Mouse (Mus musculus) hindbrain, embryonic 15.5 days (tissue): ENCODE measurements at regions not wholly inside any gene's neighbourhood (a gene's known extent, or its start where the extent isn't known, plus 50 kb on each side); places are given as distances from the start of the nearest gene placed in this dataset.

ENCODE experiments used
- ATAC-seq: fragments of 200-750 bp; cut with Nextera tagmentation; 2 replicates; pipeline ENCODE4 v1.8.0; 2017; ENCODE audit warnings: low read depth, moderate number of reproducible peaks, moderate TSS enrichment; ENCODE audit not compliant: low FRiP score
- H3K27ac ChIP-seq: fragments of 300-500 bp; sonication (generic); replicated peaks from 2 replicates; pipeline ENCODE4 v1.5.1; 2015; ENCODE audit warnings: mild to moderate bottlenecking, inconsistent platforms
- H3K27me3 ChIP-seq: fragments of 300-500 bp; sonication (generic); 2 replicates; pipeline ENCODE4 v1.6.1; 2015; ENCODE audit warnings: control low read depth, inconsistent platforms
- H3K36me3 ChIP-seq: fragments of 300-500 bp; sonication (generic); 2 replicates; pipeline ENCODE4 v1.6.1; 2015; ENCODE audit warnings: control low read depth, inconsistent platforms
- H3K4me1 ChIP-seq: fragments of 300-500 bp; sonication (generic); replicated peaks from 2 replicates; pipeline ENCODE4 v1.6.1; 2015; ENCODE audit warnings: control low read depth, inconsistent platforms
- H3K4me2 ChIP-seq: fragments of 300-500 bp; sonication (generic); 2 replicates; pipeline ENCODE4 v1.6.1; 2015; ENCODE audit warnings: moderate library complexity, mild to moderate bottlenecking, inconsistent platforms
- H3K4me3 ChIP-seq: fragments of 300-500 bp; sonication (generic); 2 replicates; pipeline ENCODE4 v1.5.1; 2015; ENCODE audit warnings: mild to moderate bottlenecking, inconsistent platforms
- H3K9ac ChIP-seq: fragments of 300-500 bp; sonication (generic); 2 replicates; pipeline ENCODE4 v1.6.1; 2015; ENCODE audit warnings: inconsistent platforms
- H3K9me3 ChIP-seq: fragments of 300-500 bp; sonication (generic); 2 replicates; pipeline ENCODE4 v1.6.1; 2016; ENCODE audit warnings: control low read depth, inconsistent platforms
- WGBS: fragments of 180-500 bp; shearing (Covaris S2); methylation state at CpG from one replicate; pipeline ENCODE4 v1.1.7; 2015; 5-methylcytosine and 5-hydroxymethylcytosine counted together

GRCm38 (mm10) chr4:10260351-10260750 is 613.9 kb upstream of the 2610301B20Rik start:
- Histone ChIP-seq H3K27me3 (no peaks in the 10 kb centered on the region), H3K9me3 (no peaks in the 10 kb centered on the region), H3K4me2 (no peak overlapping the region), H3K36me3 (no peaks in the 10 kb centered on the region), H3K4me1 (no peaks in the 10 kb centered on the region), H3K4me3 (no peak overlapping the region), H3K27ac (no peak overlapping the region), H3K9ac (no peak overlapping the region)
- no peak for ATAC-seq
- 80% methylated on average over 6 of the region's 6 CpGs for WGBS

DNA sequence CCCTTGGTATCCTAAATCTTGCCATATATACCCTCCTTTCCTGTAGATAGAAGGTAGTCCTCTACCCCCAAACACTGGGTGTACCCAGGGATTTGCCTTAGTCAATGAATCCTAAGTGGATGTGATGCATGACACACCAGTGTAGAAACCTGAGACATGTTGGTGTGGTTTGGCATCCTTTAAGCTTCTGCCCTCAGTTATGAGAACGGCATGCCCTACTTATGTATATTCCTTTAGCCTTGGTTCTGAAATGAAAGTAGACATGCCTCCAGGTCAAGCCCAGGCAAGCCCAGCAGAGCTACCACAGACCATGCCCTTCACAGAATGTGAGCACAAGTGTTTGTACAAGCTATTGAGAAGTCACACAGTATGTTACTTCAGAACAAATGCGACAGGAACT is 608.4 kb upstream of the 2610301B20Rik start:
- Histone ChIP-seq H3K9ac (no peak overlapping the region), H3K27ac (no peak overlapping the region), H3K4me1 (no peaks in the 10 kb centered on the region), H3K27me3 (no peaks in the 10 kb centered on the region), H3K9me3 (no peaks in the 10 kb centered on the region), H3K36me3 (no peaks in the 10 kb centered on the region), H3K4me3 (no peak overlapping the region), H3K4me2 (no peak overlapping the region)
- 91% methylated on average over 2 of the region's 2 CpGs for WGBS
- ATAC-seq = no peak

DNA sequence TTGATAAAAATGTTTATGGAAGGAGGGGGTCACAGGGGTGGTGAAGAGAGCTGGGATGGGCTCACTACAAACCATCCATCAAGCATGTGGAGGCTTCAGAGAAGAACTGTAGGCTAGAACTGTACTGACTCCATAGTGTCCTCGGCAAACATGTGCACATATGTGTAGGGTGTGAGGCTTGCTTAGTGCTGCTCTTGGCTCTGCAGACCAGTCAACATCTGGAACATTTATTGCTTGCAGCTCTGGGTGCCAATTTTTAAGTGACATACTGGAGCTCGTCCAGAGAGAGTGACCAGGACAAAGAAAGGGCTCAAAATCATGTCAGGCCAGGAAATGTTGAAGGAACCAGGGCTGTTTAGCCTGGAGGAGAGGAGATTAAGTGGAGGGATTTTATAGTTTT is 588.7 kb upstream of the 2610301B20Rik start:
- no peak overlapping the region for H3K4me2 ChIP-seq
- H3K4me3 ChIP-seq = no peak overlapping the region
- H3K9me3 ChIP-seq = no peaks in the 10 kb centered on the region
- no peak overlapping the region for H3K9ac ChIP-seq
- no peak overlapping the region for H3K27ac ChIP-seq
- H3K36me3 ChIP-seq = no peaks in the 10 kb centered on the region
- H3K4me1 ChIP-seq = no peaks in the 10 kb centered on the region
- WGBS = 75% methylated on average over 2 of the region's 2 CpGs
- H3K27me3 ChIP-seq = no peaks in the 10 kb centered on the region
- ATAC-seq = no peak

DNA sequence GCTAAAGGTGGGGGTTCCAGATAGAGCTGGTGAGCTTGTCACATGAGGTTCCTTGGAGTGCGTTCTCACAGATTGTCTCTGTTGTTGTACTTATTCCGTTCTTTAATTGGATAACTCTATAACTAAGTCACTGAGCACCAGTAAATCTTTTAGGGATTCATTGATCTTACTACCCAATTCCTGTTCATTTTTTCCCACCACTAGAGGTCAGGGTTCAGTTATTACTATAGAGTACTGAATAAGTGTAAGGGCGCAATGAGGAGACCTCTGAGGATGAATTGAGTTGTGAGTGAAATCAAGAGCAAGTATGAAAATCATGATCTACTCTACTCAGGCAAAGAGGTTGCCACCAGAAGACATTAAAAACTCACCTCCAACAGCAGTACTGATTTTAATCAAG is 584.0 kb upstream of the 2610301B20Rik start:
- 77% methylated on average over 3 of the region's 3 CpGs for WGBS
- Histone ChIP-seq H3K4me2 (no peak overlapping the region), H3K9ac (no peak overlapping the region), H3K4me3 (no peak overlapping the region), H3K27me3 (no peaks in the 10 kb centered on the region), H3K4me1 (no peaks in the 10 kb centered on the region), H3K27ac (no peak overlapping the region), H3K9me3 (no peaks in the 10 kb centered on the region), H3K36me3 (no peaks in the 10 kb centered on the region)
- no peak for ATAC-seq

GRCm38 (mm10) chr4:10295012-10295530 is 579.2 kb upstream of the 2610301B20Rik start:
- Histone ChIP-seq H3K27ac (no peak overlapping the region), H3K9ac (no peak overlapping the region), H3K4me3 (no peak overlapping the region), H3K4me2 (no peak overlapping the region), H3K4me1 (no peaks in the 10 kb centered on the region), H3K27me3 (no peaks in the 10 kb centered on the region), H3K9me3 (no peaks in the 10 kb centered on the region), H3K36me3 (no peaks in the 10 kb centered on the region)
- 82% methylated on average over 4 of the region's 4 CpGs for WGBS
- ATAC-seq = no peak

- no peak for ATAC-seq
- no peaks in the 10 kb centered on the region for H3K36me3 ChIP-seq
- no peaks in the 10 kb centered on the region for H3K4me1 ChIP-seq
- H3K9ac ChIP-seq = no peak overlapping the region
- no peak overlapping the region for H3K27ac ChIP-seq
- H3K9me3 ChIP-seq = no peaks in the 10 kb centered on the region
- H3K4me3 ChIP-seq = no peak overlapping the region
- H3K27me3 ChIP-seq = no peaks in the 10 kb centered on the region
- H3K4me2 ChIP-seq = no peak overlapping the region
- WGBS = 89% methylated on average over 1 of the region's 1 CpGs
Observed at GRCm38 (mm10) chr4:10296220-10296619, 578.1 kb upstream of the 2610301B20Rik start.

GRCm38 (mm10) chr4:10311886-10312285 is 562.4 kb upstream of the 2610301B20Rik start:
- Histone ChIP-seq H3K9ac (no peak overlapping the region), H3K27me3 (no peaks in the 10 kb centered on the region), H3K27ac (no peak overlapping the region), H3K4me2 (no peak overlapping the region), H3K4me1 (no peaks in the 10 kb centered on the region), H3K4me3 (no peak overlapping the region), H3K36me3 (no peaks in the 10 kb centered on the region), H3K9me3 (no peaks in the 10 kb centered on the region)
- no peak for ATAC-seq
- WGBS = 74% methylated on average over 5 of the region's 5 CpGs

GRCm38 (mm10) chr4:10315144-10315543 is 559.2 kb upstream of the 2610301B20Rik start:
- H3K27ac ChIP-seq = no peak overlapping the region
- no peaks in the 10 kb centered on the region for H3K27me3 ChIP-seq
- H3K4me2 ChIP-seq = no peak overlapping the region
- no peak overlapping the region for H3K4me3 ChIP-seq
- H3K9me3 ChIP-seq = no peaks in the 10 kb centered on the region
- no peak overlapping the region for H3K9ac ChIP-seq
- H3K36me3 ChIP-seq = no peaks in the 10 kb centered on the region
- no peak for ATAC-seq
- WGBS = 73% methylated on average over 4 of the region's 4 CpGs
- no peaks in the 10 kb centered on the region for H3K4me1 ChIP-seq

DNA sequence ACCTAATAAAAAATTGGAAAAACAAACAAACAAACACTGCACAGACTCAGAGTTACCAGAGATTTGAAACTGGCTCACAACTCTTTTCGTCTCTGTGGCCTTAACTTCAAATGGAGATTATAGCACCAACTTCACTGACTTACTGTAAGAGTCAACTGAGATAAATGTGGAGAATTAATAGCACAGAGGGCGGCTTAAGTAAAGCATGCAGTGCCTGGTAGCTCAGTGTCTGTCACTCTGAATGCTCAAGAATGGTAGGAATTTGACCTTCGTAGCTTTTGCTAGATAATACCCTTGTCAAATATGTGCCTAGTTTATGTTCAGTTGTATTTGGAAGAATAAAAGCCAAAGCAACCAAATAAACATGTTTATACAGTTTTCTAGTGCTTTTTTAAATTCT is 558.4 kb upstream of the 2610301B20Rik start:
- Histone ChIP-seq H3K4me2 (no peak overlapping the region), H3K9ac (no peak overlapping the region), H3K27me3 (no peaks in the 10 kb centered on the region), H3K27ac (no peak overlapping the region), H3K36me3 (no peaks in the 10 kb centered on the region), H3K9me3 (no peaks in the 10 kb centered on the region), H3K4me1 (no peaks in the 10 kb centered on the region), H3K4me3 (no peak overlapping the region)
- ATAC-seq = no peak
- 69% methylated on average over 3 of the region's 3 CpGs for WGBS

DNA sequence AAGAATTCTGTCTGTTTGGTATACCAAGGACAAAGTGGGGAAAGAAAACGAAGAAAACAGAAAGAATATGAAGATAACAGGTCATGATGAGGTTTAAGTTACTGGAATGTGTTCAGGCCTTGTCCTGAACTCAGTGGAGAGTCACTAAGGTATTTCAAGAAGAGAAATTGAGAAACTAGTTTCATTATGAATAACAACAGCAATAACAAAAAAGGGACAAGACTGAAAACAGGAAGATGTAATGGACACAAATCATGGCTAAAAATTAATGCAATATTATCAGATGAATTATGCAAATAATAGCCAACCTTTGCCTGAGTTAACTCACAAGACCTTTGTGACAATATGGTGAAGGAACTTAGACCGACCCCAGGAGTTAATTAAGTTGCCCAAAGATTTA is 530.2 kb upstream of the 2610301B20Rik start:
- H3K36me3 ChIP-seq = no peaks in the 10 kb centered on the region
- 76% methylated on average over 2 of the region's 2 CpGs for WGBS
- H3K4me1 ChIP-seq = no peaks in the 10 kb centered on the region
- no peak overlapping the region for H3K9ac ChIP-seq
- H3K27me3 ChIP-seq = no peaks in the 10 kb centered on the region
- H3K9me3 ChIP-seq = no peaks in the 10 kb centered on the region
- no peak overlapping the region for H3K4me3 ChIP-seq
- H3K27ac ChIP-seq = no peak overlapping the region
- ATAC-seq = no peak
- H3K4me2 ChIP-seq = no peak overlapping the region

DNA sequence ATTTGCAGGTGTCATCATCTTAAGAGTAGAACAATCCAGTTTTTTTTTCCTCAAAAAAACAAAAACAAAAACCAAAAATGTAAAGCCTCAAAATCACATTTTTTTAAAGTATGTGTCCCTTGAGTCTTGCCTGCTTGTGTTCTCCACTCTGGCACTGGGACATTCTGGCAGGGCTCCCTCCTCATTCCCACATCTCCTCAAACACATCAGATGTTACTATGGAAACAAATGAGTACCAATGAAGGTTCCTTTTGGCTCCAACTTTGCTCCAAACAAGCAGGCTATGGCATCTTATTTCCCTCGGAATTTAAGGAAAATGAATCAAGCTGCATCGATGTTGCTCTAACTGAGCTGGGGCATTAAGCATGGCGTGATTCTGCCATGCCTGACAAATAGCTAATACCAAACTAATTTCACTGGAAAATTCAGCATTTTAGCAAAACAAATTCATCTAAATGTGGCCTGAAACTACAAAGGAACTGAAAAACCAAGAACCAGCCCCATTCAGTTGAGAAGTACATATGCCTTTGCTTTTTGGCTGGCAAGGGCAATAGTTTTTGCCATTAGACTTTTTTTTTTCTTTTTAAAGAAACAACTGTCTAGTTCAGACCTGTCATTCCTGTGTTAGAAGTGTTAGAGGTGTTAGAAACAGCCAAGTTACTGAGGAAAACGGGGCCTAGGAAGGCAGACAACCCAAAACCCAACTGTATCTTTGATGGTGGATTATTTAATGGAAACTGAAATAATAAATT is 522.2 kb upstream of the 2610301B20Rik start:
- Histone ChIP-seq H3K9me3 (no peaks in the 10 kb centered on the region), H3K4me2 (no peak overlapping the region), H3K36me3 (no peaks in the 10 kb centered on the region), H3K27ac (no peak overlapping the region), H3K9ac (no peak overlapping the region), H3K4me1 (0 out of 2 replicates have a peak, but pooled peaks cover 2% of the 10 kb centered on the region), H3K4me3 (no peak overlapping the region), H3K27me3 (no peaks in the 10 kb centered on the region)
- WGBS = 64% methylated on average over 4 of the region's 4 CpGs
- no peak for ATAC-seq

DNA sequence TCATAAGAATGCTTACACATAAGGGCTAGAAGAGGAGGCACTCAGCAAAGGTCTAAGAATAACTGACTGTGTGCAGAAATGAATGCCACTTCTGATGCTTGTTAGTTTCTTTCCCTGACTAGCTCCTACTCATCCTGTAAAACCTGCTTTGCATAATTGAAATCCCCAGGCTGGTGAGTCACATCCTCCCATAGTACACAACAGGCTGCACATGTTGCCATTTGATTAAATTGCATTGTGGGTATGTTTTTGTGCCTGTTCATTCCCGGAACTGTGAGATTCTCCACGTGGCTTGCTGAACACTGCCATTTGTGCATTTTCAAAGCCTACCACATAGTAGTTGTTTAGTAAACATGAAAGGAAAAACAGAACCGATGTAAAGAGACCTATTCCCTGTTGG is 516.7 kb upstream of the 2610301B20Rik start:
- no peaks in the 10 kb centered on the region for H3K36me3 ChIP-seq
- H3K4me2 ChIP-seq = no peak overlapping the region
- no peaks in the 10 kb centered on the region for H3K9me3 ChIP-seq
- 76% methylated on average over 3 of the region's 3 CpGs for WGBS
- H3K4me3 ChIP-seq = no peak overlapping the region
- ATAC-seq = no peak
- no peaks in the 10 kb centered on the region for H3K4me1 ChIP-seq
- H3K27me3 ChIP-seq = no peaks in the 10 kb centered on the region
- H3K9ac ChIP-seq = no peak overlapping the region
- H3K27ac ChIP-seq = no peak overlapping the region

DNA sequence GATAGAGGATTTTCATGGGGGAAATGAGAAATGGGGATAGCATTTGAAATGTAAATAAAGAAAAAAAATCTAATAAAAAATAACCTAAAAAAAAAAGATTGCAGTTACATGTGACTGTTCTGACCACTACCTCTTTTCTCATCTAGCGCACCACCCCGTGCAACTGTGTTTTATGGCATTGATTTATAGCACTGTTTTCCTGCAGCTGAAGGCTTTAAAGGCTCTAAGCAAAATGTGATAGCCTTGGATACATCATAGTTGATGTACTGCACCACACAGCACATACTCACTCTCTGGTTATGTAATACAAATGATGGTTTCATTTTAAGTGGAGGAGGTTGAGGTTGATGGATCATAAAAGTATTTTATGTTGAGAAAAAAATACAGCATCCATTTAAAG is 484.5 kb upstream of the 2610301B20Rik start:
- Histone ChIP-seq H3K36me3 (no peaks in the 10 kb centered on the region), H3K4me3 (no peak overlapping the region), H3K27me3 (no peaks in the 10 kb centered on the region), H3K9me3 (no peaks in the 10 kb centered on the region), H3K4me1 (no peaks in the 10 kb centered on the region), H3K4me2 (no peak overlapping the region), H3K27ac (no peak overlapping the region), H3K9ac (no peak overlapping the region)
- no peak for ATAC-seq
- 90% methylated on average over 2 of the region's 2 CpGs for WGBS
